Mouse (Mus musculus) forebrain, embryonic 14.5 days (tissue): ENCODE data around the gene Med15. TPM values are rescaled to one million over a fixed set of nuclear protein-coding genes. Genes with fewer than 3 reads are reported as not detected.

ENCODE experiments used
- polyA plus RNA-seq: library from polyadenylated mRNA; unstranded; fragments of >200 nt; fragmentation: Nextera tagmentation; extraction: Ambion mirVana; gene quantifications from 2 replicates; pipeline ENCODE4 v1.2.1, GENCODE M21; 2014

The Med15 gene
- polyA plus RNA-seq, 1 experiment from 2014 or later = 23.4 TPM

Other genes with a start within 250 kb of the Med15 start
- 7.0 and 8.5 TPM in 2 replicates for gene Aifm3, start 243.3 kb downstream of the Med15 start, polyA plus RNA-seq
- gene Lztr1, start 224.2 kb downstream of the Med15 start, polyA plus RNA-seq = 87.6 and 91.9 TPM in 2 replicates
- 60.9 and 61.6 TPM in 2 replicates for gene Thap7, start 201.8 kb downstream of the Med15 start, polyA plus RNA-seq
- 0.62 and 1.1 TPM in 2 replicates for gene Lrrc74b, start 171.6 kb downstream of the Med15 start, polyA plus RNA-seq
- 1.1 and 1.3 TPM in 2 replicates for gene P2rx6, start 171.0 kb downstream of the Med15 start, polyA plus RNA-seq
- 23.3 and 27.1 TPM in 2 replicates for gene Slc7a4, start 149.7 kb downstream of the Med15 start, polyA plus RNA-seq
- gene Smpd4, start 113.5 kb downstream of the Med15 start, polyA plus RNA-seq = 34.3 and 35.7 TPM in 2 replicates
- 4.8 and 5.7 TPM in 2 replicates for gene Ccdc74a, start 86.4 kb downstream of the Med15 start, polyA plus RNA-seq
- 68.2 and 71.9 TPM in 2 replicates for gene Klhl22, start 26.7 kb upstream of the Med15 start, polyA plus RNA-seq
- 0.89 and 1.1 TPM in 2 replicates for gene Scarf2, start 64.4 kb upstream of the Med15 start, polyA plus RNA-seq
- 1.0 and 1.5 TPM in 2 replicates for gene B830017H08Rik, start 100.2 kb upstream of the Med15 start, polyA plus RNA-seq
- gene Car15, start 105.5 kb upstream of the Med15 start, polyA plus RNA-seq = 4.0 and 5.0 TPM in 2 replicates
- 0.26 and 0.38 TPM in 2 replicates for gene Gm20518, start 158.8 kb upstream of the Med15 start, polyA plus RNA-seq
- 0.06 TPM in 1 of 2 replicates, not detected in the other for gene Tssk1, start 161.3 kb upstream of the Med15 start, polyA plus RNA-seq
- gene Dgcr2, start 165.7 kb upstream of the Med15 start, polyA plus RNA-seq = 75.3 and 93.1 TPM in 2 replicates
- 0.13 and 0.41 TPM in 2 replicates for gene Tssk2, start 165.7 kb upstream of the Med15 start, polyA plus RNA-seq
- gene Ess2, start 178.5 kb upstream of the Med15 start, polyA plus RNA-seq = 43.5 and 46.1 TPM in 2 replicates
- gene Gsc2, start 182.2 kb upstream of the Med15 start, polyA plus RNA-seq = not detected in 2 replicates
- gene Slc25a1, start 195.3 kb upstream of the Med15 start, polyA plus RNA-seq = 113 and 124 TPM in 2 replicates
- gene Vpreb2, start 247.5 kb upstream of the Med15 start, polyA plus RNA-seq = 0.32 TPM in 1 of 2 replicates, not detected in the other